Mouse (Mus musculus): ENCODE measurements around the gene Gjc3. TPM values are rescaled to one million over a fixed set of nuclear protein-coding genes. Genes with fewer than 3 reads are reported as not detected.

Gjc3 gene
- polyA plus RNA-seq (2014; fragmentation: Illumina TruSeq; extraction: RNeasy Lipid Tissue Mini Kit (QIAGEN cat#74804); ENCODE audit: low read depth, low replicate concordance): 1.0 TPM

GRCm38 (mm10) chr5:137962945-137963344 lies at the start of gene Gjc3:
Gjc3 (minus strand) TSS chr5:137963098.

GRCm38 (mm10) chr5:137981300-137981699 lies 18.4 kb upstream of the Gjc3 start, which contains the start of gene Azgp1:
Azgp1 (plus strand) TSS chr5:137981520.

GRCm38 (mm10) chr5:137921532-137921931 lies 41.4 kb downstream of the Gjc3 start, which contains the start of gene Cyp3a13:
Cyp3a13 (minus strand) TSS chr5:137921619.

Other genes starting within 250 kb of the Gjc3 start
- gene Nyap1, start 221.5 kb downstream of the Gjc3 start, polyA plus RNA-seq (2014; fragmentation: Illumina TruSeq; extraction: RNeasy Lipid Tissue Mini Kit (QIAGEN cat#74804); ENCODE audit: low read depth, low replicate concordance): not detected
- gene Tsc22d4, start 217.4 kb downstream of the Gjc3 start, polyA plus RNA-seq (2014; fragmentation: Illumina TruSeq; extraction: RNeasy Lipid Tissue Mini Kit (QIAGEN cat#74804); ENCODE audit: low read depth, low replicate concordance): 0.79 TPM
- 2.5 TPM for gene Ppp1r35, start 184.2 kb downstream of the Gjc3 start, polyA plus RNA-seq (2014; fragmentation: Illumina TruSeq; extraction: RNeasy Lipid Tissue Mini Kit (QIAGEN cat#74804); ENCODE audit: low read depth, low replicate concordance)
- gene Mepce, start 175.4 kb downstream of the Gjc3 start, polyA plus RNA-seq (2014; fragmentation: Illumina TruSeq; extraction: RNeasy Lipid Tissue Mini Kit (QIAGEN cat#74804); ENCODE audit: low read depth, low replicate concordance): 4.4 TPM
- 8.9 TPM for gene Zcwpw1, start 175.3 kb downstream of the Gjc3 start, polyA plus RNA-seq (2014; fragmentation: Illumina TruSeq; extraction: RNeasy Lipid Tissue Mini Kit (QIAGEN cat#74804); ENCODE audit: low read depth, low replicate concordance)
- 3.2 TPM for gene Pilra, start 126.8 kb downstream of the Gjc3 start, polyA plus RNA-seq (2014; fragmentation: Illumina TruSeq; extraction: RNeasy Lipid Tissue Mini Kit (QIAGEN cat#74804); ENCODE audit: low read depth, low replicate concordance)
- gene Pilrb1, start 105.0 kb downstream of the Gjc3 start, polyA plus RNA-seq (2014; fragmentation: Illumina TruSeq; extraction: RNeasy Lipid Tissue Mini Kit (QIAGEN cat#74804); ENCODE audit: low read depth, low replicate concordance): 3.8 TPM
- 3.2 TPM for gene Pilrb2, start 91.3 kb downstream of the Gjc3 start, polyA plus RNA-seq (2014; fragmentation: Illumina TruSeq; extraction: RNeasy Lipid Tissue Mini Kit (QIAGEN cat#74804); ENCODE audit: low read depth, low replicate concordance)
- gene Cyp3a13, start 41.5 kb downstream of the Gjc3 start, polyA plus RNA-seq (2014; fragmentation: Illumina TruSeq; extraction: RNeasy Lipid Tissue Mini Kit (QIAGEN cat#74804); ENCODE audit: low read depth, low replicate concordance): 371 TPM
- 2,187 TPM for gene Azgp1, start 18.4 kb upstream of the Gjc3 start, polyA plus RNA-seq (2014; fragmentation: Illumina TruSeq; extraction: RNeasy Lipid Tissue Mini Kit (QIAGEN cat#74804); ENCODE audit: low read depth, low replicate concordance)
- gene Smok3a, start 58.2 kb upstream of the Gjc3 start, polyA plus RNA-seq (2014; fragmentation: Illumina TruSeq; extraction: RNeasy Lipid Tissue Mini Kit (QIAGEN cat#74804); ENCODE audit: low read depth, low replicate concordance): not detected
- not detected for gene Smok3b, start 58.3 kb upstream of the Gjc3 start, polyA plus RNA-seq (2014; fragmentation: Illumina TruSeq; extraction: RNeasy Lipid Tissue Mini Kit (QIAGEN cat#74804); ENCODE audit: low read depth, low replicate concordance)
- gene Smok3c, start 90.1 kb upstream of the Gjc3 start, polyA plus RNA-seq (2014; fragmentation: Illumina TruSeq; extraction: RNeasy Lipid Tissue Mini Kit (QIAGEN cat#74804); ENCODE audit: low read depth, low replicate concordance): not detected
- gene Zkscan1, start 122.0 kb upstream of the Gjc3 start, polyA plus RNA-seq (2014; fragmentation: Illumina TruSeq; extraction: RNeasy Lipid Tissue Mini Kit (QIAGEN cat#74804); ENCODE audit: low read depth, low replicate concordance): 22.7 TPM
- 10.4 TPM for gene Zscan21, start 153.8 kb upstream of the Gjc3 start, polyA plus RNA-seq (2014; fragmentation: Illumina TruSeq; extraction: RNeasy Lipid Tissue Mini Kit (QIAGEN cat#74804); ENCODE audit: low read depth, low replicate concordance)
- gene Zfp113, start 192.6 kb upstream of the Gjc3 start, polyA plus RNA-seq (2014; fragmentation: Illumina TruSeq; extraction: RNeasy Lipid Tissue Mini Kit (QIAGEN cat#74804); ENCODE audit: low read depth, low replicate concordance): 6.7 TPM
- gene Cops6, start 198.0 kb upstream of the Gjc3 start, polyA plus RNA-seq (2014; fragmentation: Illumina TruSeq; extraction: RNeasy Lipid Tissue Mini Kit (QIAGEN cat#74804); ENCODE audit: low read depth, low replicate concordance): 67.4 TPM
- 2.3 TPM for gene Ap4m1, start 208.9 kb upstream of the Gjc3 start, polyA plus RNA-seq (2014; fragmentation: Illumina TruSeq; extraction: RNeasy Lipid Tissue Mini Kit (QIAGEN cat#74804); ENCODE audit: low read depth, low replicate concordance)
- 6.4 TPM for gene Mcm7, start 209.3 kb upstream of the Gjc3 start, polyA plus RNA-seq (2014; fragmentation: Illumina TruSeq; extraction: RNeasy Lipid Tissue Mini Kit (QIAGEN cat#74804); ENCODE audit: low read depth, low replicate concordance)
- 4.8 TPM for gene Taf6, start 224.4 kb upstream of the Gjc3 start, polyA plus RNA-seq (2014; fragmentation: Illumina TruSeq; extraction: RNeasy Lipid Tissue Mini Kit (QIAGEN cat#74804); ENCODE audit: low read depth, low replicate concordance)
- 4.6 TPM for gene Cnpy4, start 224.4 kb upstream of the Gjc3 start, polyA plus RNA-seq (2014; fragmentation: Illumina TruSeq; extraction: RNeasy Lipid Tissue Mini Kit (QIAGEN cat#74804); ENCODE audit: low read depth, low replicate concordance)
- 0.29 TPM for gene Mblac1, start 231.2 kb upstream of the Gjc3 start, polyA plus RNA-seq (2014; fragmentation: Illumina TruSeq; extraction: RNeasy Lipid Tissue Mini Kit (QIAGEN cat#74804); ENCODE audit: low read depth, low replicate concordance)

All from liver, adult 10 weeks (tissue).